Mouse (Mus musculus) stomach, adult 2 months (tissue): ENCODE results near the gene Asprv1. TPM values are rescaled to one million over a fixed set of nuclear protein-coding genes. Genes with fewer than 3 reads are reported as not detected.

Source experiments
- polyA plus RNA-seq: library from polyadenylated mRNA; depleted of rRNA; stranded (reverse); fragments of >200 nt; gene quantifications from 2 replicates; pipeline ENCODE4 v1.2.3, GENCODE M21; 2012; rRNA removed

Gene Asprv1
- polyA plus RNA-seq: 127 and 206 TPM in 2 replicates

GRCm38 (mm10) chr6:86627946-86628345 is at the start of gene Asprv1:
Gene Asprv1 (plus strand): TSS chr6:86628164.

GRCm38 (mm10) chr6:86668580-86669239 is 40.7 kb downstream of the Asprv1 start, which contains the start of gene Mxd1:
Gene Mxd1 (minus strand): TSS chr6:86669161.

Other genes starting within 250 kb of the Asprv1 start
- gene Pcyox1, start 231.0 kb upstream of the Asprv1 start, polyA plus RNA-seq: 14.1 and 16.2 TPM in 2 replicates
- gene Tia1, start 223.9 kb upstream of the Asprv1 start, polyA plus RNA-seq: 3.7 and 3.8 TPM in 2 replicates
- 1.5 and 3.6 TPM in 2 replicates for gene Gm44790, start 201.5 kb upstream of the Asprv1 start, polyA plus RNA-seq
- 1.8 and 2.6 TPM in 2 replicates for gene C87436, start 189.8 kb upstream of the Asprv1 start, polyA plus RNA-seq
- gene Pcbp1, start 101.8 kb upstream of the Asprv1 start, polyA plus RNA-seq: 149 and 169 TPM in 2 replicates
- gene Mxd1, start 41.0 kb downstream of the Asprv1 start, polyA plus RNA-seq: 24.7 and 27.2 TPM in 2 replicates
- gene Snrnp27, start 56.4 kb downstream of the Asprv1 start, polyA plus RNA-seq: 1.4 and 2.9 TPM in 2 replicates
- 4.4 and 6.2 TPM in 2 replicates for gene Gmcl1, start 105.2 kb downstream of the Asprv1 start, polyA plus RNA-seq
- 20.6 and 36.0 TPM in 2 replicates for gene Anxa4, start 165.4 kb downstream of the Asprv1 start, polyA plus RNA-seq
- gene Aak1, start 221.4 kb downstream of the Asprv1 start, polyA plus RNA-seq: 4.3 and 8.8 TPM in 2 replicates